Mouse (Mus musculus): ENCODE measurements around the gene Ost4.
A peak's percentile ranks its signal among the peaks of the same experiment; 100 is the strongest.

Gene Ost4

DNA sequence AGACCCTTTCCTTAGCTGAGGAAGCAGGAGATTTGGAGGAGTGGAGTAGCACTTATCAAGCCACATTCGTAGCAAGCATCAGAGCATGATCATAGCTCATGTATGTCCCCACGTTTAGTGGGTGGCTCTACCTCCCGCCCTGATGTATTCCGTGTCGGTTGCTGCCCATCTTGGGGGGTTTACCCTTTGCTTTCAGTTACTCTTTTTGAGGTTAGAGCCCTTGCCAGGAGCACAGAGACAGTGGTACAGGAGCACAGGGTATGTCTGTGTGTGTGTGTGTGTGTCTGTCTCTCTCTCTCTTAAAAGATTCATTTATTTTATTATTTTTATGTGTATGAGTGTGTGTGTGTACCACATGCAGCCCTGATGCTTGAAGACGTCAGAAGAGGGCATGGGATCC lies 15.5 kb upstream of the Ost4 start:
- no peak for DNase-seq (ENCODE audit: low read depth, low spot score)

DNA sequence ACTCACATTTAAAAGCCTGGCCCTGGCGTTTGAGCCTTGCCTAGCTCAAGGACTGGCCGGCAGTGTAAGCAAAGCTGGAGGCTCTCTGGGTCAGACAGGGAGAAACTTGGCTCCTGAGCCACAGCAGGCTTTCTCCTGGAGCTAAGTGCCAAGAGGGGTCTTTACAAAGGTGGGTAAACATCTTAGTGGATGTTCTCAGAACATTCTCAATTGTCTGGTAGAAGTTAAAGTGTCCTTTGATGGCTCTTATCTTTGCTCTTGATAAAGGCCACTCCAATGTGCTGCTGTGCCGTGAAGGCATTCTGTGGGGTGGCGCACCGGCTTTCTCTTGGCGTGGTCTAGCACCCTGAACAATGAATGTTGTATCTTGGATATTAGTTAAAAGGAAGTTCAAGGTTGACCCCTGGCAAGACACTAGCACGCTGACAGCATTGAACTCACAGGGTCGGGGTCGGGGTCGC lies 15.0 kb upstream of the Ost4 start:
- DNase-seq (ENCODE audit: low read depth, low spot score), result no peak

DNA sequence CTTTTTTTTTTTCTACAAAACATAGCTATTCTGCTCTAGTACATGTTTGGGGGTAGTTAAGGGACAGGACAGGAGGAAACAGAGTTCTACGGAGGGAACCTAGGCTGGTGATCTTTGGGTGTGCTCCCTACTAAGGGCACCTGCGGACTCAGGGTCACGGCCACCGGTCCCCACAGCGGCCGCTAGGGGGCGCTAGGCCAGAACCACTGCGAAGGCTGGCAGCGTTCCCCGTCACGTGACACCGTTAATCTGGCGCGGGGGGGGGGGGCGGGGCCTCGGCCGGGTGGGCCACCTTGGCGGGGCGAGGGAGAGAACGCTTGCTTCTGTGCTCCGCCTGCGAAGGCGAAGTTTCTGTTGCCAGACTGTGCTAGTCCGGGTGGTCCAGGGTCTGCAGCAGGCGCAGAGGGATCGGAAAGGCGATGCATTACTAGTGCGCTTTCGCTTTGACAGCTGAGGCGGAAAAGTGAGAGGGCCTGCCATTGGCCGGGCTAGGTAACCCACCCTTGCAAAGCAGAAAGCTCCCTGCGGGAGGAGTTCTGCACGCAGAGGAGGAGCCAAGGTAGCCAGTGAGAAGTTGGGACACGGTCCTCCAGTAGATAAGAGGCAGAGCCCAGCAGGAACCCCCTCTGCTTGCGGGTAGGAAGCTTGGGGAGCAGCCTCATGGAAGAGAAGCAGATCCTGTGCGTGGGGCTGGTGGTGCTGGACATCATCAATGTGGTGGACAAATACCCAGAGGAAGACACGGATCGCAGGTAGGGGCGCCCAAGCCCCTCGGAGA lies 13.9 kb upstream of the Ost4 start, which contains the start of gene Khk:
Gene Khk (plus strand): TSS at position 176 of the 778 bp plus-strand sequence.
- peak; percentile 94 for DNase-seq (ENCODE audit: low read depth, low spot score)

DNA sequence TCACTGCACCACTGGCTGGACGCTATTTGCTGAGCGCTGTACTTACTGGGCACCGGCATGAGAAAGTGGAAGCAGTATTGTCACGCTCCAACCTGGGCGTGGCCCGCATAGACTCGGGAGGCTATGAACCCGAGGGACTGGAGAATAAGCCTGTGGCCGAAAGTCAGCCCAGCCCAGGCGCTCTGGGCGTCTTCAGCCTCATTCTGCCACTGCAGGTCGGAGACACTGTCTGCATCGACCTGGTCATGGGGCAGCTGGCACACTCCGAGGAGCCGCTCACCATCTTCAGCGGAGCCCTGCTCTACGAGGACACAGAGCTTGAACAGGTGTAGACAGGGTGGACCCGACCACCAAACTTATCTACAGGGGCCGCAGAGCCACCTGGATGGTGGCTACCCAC lies 13.0 kb upstream of the Ost4 start:
- no peak for DNase-seq (ENCODE audit: low read depth, low spot score)

GRCm38 (mm10) chr5:30919831-30920614 lies 12.4 kb upstream of the Ost4 start:
- no peak for DNase-seq (ENCODE audit: low read depth, low spot score)

- DNase-seq (ENCODE audit: low read depth, low spot score), result no peak
Observed at GRCm38 (mm10) chr5:30918691-30919090, 11.1 kb upstream of the Ost4 start.

DNA sequence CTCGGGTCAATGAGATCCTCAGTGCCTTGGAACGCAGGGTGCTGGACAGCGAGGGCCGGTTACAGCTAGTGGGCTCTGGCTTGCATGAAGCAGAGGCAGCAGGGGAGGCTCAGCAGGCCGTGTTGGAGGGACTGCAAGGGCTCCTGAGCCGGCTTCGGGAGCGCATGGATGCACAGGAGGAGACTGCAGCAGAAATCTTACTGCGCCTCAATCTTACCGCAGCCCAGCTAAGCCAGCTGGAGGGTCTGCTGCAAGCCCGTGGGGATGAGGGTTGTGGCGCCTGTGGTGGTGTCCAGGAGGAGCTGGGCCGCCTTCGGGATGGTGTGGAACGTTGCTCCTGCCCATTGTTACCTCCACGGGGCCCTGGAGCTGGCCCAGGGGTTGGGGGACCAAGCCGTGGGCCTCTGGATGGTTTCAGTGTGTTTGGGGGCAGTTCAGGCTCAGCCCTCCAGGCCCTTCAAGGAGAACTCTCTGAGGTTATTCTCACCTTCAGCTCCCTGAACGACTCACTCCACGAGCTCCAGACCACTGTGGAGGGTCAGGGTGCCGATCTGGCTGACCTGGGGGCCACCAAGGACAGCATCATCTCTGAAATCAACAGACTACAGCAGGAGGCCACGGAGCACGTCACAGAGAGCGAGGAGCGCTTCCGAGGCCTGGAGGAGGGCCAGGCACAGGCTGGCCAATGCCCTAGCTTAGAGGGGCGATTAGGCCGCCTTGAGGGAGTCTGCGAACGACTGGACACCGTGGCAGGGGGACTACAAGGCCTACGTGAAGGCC lies 10.5 kb upstream of the Ost4 start:
- no peak for DNase-seq (ENCODE audit: low read depth, low spot score)

GRCm38 (mm10) chr5:30917348-30917747 lies 9.8 kb upstream of the Ost4 start:
- DNase-seq (ENCODE audit: low read depth, low spot score), result no peak

DNA sequence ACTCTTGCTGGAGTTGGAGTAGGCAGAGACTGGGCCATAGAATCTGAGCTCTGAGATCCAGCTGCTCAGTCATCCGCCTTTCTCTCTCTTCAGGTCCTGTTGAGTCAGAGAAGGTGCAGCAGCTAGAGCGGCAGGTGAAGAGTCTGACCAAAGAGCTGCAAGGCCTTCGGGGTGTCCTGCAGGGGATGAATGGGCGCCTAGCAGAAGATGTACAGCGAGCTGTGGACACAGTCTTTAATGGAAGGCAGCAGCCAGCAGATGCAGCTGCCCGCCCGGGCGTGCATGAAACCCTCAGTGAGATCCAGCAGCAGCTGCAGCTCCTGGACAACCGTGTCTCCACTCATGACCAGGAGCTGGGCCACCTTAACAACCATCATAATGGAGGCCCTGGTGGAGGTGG lies 9.3 kb upstream of the Ost4 start:
- DNase-seq (ENCODE audit: low read depth, low spot score), result no peak

DNA sequence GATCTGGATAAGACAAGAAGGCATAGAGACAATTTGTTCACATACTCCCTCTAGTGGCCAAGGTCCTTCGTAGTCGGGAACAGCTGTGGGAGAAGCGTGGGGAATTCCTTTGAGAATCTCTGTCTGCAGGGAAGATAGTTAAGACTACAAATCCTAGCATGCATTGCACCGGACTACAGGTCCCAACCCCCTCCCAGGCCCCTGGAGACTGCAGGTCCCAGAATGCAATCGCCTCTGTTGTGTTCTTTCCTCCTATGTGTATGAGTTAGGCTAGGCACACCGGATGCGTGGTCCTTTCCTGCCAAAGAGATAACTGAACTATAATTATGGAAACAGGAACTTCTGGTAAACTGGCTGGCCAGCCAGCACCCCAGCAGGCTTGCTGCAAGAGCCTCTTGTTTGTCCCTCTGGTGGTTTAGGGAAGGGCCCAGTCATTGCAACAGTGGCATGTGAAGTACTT lies 8.4 kb upstream of the Ost4 start:
- peak; percentile 98 for DNase-seq (ENCODE audit: low read depth, low spot score)

DNA sequence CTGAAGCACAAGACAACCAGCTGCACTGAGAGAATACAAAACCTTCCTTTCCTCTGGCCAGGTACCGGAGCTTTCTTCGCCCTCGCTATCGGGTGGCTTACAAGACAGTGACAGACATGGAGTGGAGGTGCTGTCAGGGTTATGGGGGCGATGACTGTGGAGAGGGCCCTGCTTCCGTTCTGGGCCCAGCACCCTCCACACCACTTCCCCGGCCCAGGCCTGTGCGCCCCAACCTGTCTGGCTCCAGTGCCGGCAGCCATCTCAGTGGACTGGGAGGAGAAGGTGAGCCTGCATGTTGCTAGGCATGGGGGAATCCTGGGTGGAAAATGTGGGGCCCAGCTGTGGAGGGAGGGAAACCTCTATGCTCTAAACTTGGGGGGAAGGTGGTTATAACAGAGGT lies 7.9 kb upstream of the Ost4 start:
- DNase-seq (ENCODE audit: low read depth, low spot score), result no peak

- no peak for DNase-seq (ENCODE audit: low read depth, low spot score)
Observed at GRCm38 (mm10) chr5:30914849-30915248, 7.3 kb upstream of the Ost4 start.

GRCm38 (mm10) chr5:30914101-30914635 lies 6.6 kb upstream of the Ost4 start:
- no peak for DNase-seq (ENCODE audit: low read depth, low spot score)

DNA sequence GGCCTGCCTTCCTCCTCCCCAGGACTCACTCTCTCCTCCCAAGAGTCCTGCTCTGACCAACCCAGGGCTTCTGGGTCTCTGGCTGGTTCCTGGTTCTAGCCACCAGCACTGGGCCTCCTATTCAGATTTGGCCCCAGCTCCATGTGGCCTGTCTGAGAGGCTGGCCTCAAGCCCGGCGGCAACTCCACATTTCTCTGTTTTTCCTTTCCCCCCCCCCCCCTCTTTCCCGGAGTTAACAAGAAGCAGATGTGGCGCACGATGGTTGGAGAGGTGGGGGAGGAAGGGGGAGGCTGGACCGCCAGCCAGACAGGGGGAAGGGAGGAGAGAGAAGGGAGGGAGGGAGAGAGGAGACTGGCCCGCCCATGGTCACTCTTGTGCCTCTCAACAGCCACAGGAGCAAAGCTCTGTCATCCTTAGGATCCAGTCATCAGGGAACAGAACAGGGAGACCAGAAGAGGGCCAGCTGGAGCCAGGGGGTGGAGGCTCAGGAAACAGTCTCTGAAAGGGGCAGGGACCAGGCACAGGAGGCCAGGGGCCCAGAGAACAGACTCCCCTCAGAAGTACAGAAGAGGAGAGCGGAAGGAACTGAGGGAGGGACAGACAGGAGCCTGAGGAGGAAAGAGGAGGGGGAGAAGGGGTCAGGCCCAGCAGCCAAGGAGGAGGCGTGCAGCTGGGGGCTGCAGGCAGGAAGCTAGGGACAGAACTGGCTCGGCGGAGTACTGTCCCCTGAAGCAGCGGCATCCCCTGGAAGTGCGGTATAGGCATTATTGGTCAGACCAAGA lies 5.7 kb upstream of the Ost4 start, which contains the start of gene Emilin1:
Gene Emilin1 (plus strand): TSS at position 343 of the 782 bp plus-strand sequence.
- DNase-seq (ENCODE audit: low read depth, low spot score), result peak; percentile 50

DNA sequence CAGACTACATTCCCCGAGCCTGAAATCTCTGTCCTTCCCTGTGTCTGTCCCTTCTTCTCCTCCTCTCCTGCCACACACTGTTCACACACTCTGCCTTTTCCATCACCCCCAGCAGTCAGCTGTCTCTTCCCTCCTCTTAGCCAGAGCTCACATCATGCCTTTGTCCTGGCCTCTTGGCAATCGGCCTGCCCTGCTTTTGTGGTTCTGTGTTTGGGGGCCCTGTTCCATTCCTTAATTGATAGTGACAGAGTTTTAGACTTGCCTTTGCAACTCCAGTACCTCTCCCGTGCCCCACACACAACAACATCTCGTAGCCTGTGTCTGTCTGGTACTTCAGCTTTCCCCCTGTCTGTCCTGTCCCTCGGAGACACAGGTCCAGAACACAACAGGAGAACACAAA lies 4.6 kb upstream of the Ost4 start:
- no peak for DNase-seq (ENCODE audit: low read depth, low spot score)

DNA sequence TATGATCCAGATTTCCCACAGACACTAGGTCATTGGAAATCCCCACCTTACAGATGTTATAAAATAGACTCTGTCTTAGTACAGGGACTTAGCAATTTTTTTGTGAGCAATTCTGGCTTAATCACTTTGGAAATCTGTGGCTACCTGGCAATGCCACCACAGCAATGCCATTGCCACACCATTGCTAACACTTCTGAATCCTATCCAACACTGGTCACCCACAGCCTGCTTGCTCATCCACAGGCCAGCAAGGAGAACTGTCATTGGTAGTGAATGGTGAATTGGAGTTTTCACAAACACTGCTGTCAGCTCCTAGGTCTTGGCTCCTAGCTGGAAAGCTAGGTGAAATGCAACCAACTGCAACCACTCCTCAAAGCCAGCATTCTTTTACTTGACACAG lies 2.9 kb upstream of the Ost4 start:
- no peak for DNase-seq (ENCODE audit: low read depth, low spot score)

- DNase-seq (ENCODE audit: low read depth, low spot score), result no peak
Observed at GRCm38 (mm10) chr5:30909863-30910262, 2.3 kb upstream of the Ost4 start.

GRCm38 (mm10) chr5:30909300-30909659 lies 1.7 kb upstream of the Ost4 start:
- DNase-seq (ENCODE audit: low read depth, low spot score), result no peak

GRCm38 (mm10) chr5:30908426-30909299 lies 1.1 kb upstream of the Ost4 start:
- no peak for DNase-seq (ENCODE audit: low read depth, low spot score)

DNA sequence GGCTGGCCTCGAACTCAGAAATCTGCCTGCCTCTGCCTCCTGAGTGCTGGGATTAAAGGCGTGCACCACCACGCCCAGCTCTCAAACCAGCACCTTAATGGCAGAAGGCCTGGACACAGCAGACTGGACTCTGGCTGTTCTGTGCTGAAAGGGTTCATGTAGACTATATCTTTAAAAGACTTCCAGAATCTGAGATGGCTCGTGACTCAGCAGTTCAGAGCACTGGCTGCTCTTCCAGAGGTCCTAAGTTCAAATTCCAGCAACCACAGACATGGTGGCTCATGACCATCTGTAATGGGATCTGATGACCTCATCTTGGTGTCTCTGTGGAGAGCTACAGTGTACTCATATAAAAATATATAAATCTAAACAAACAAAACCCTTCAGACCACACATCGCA lies 5.7 kb downstream of the Ost4 start:
- no peak for DNase-seq (ENCODE audit: low read depth, low spot score)
